Mouse (Mus musculus) heart, embryonic 16.5 days (tissue): ENCODE measurements around the gene Dld. TPM values are rescaled to one million over a fixed set of nuclear protein-coding genes. Genes with fewer than 3 reads are reported as not detected.

Experiments
- ATAC-seq: fragments of 200-750 bp; cut with Nextera tagmentation; replicated peaks from 2 replicates; pipeline ENCODE4 v1.8.0; 2017; ENCODE audit warnings: moderate number of reproducible peaks; ENCODE audit not compliant: insufficient read depth, low FRiP score; ENCODE audit errors: extremely low read depth
- H3K27ac ChIP-seq: fragments of 300-500 bp; sonication (generic); 2 replicates; pipeline ENCODE4 v1.5.1; 2014; ENCODE audit warnings: mild to moderate bottlenecking, low read length, control low read depth, moderate library complexity
- H3K27me3 ChIP-seq: fragments of 300-500 bp; sonication (generic); 2 replicates; pipeline ENCODE4 v1.6.1; 2014; ENCODE audit warnings: low read length, mixed read lengths; ENCODE audit not compliant: control insufficient read depth, insufficient read depth
- H3K36me3 ChIP-seq: fragments of 300-500 bp; sonication (generic); 2 replicates; pipeline ENCODE4 v1.6.1; 2014; ENCODE audit not compliant: control insufficient read depth, insufficient read depth
- H3K4me1 ChIP-seq: fragments of 300-500 bp; sonication (generic); 2 replicates; pipeline ENCODE4 v1.6.1; 2014; ENCODE audit warnings: low read length, mixed read lengths; ENCODE audit not compliant: control insufficient read depth, insufficient read depth
- H3K4me2 ChIP-seq: fragments of 300-500 bp; sonication (generic); 2 replicates; pipeline ENCODE4 v1.6.1; 2014; ENCODE audit warnings: low read depth, mild to moderate bottlenecking, control low read depth, low read length
- H3K4me3 ChIP-seq: fragments of 300-500 bp; sonication (generic); 2 replicates; pipeline ENCODE4 v1.5.1; 2014; ENCODE audit warnings: mild to moderate bottlenecking, control low read depth, low read length
- H3K9ac ChIP-seq: fragments of 300-500 bp; sonication (generic); 2 replicates; pipeline ENCODE4 v1.6.1; 2014; ENCODE audit warnings: low read length, control low read depth
- H3K9me3 ChIP-seq: fragments of 300-500 bp; sonication (generic); replicated peaks from 2 replicates; pipeline ENCODE4 v1.6.1; 2016; ENCODE audit warnings: low read length; ENCODE audit not compliant: control insufficient read depth
- WGBS: fragments of 180-500 bp; shearing (Covaris S2); extraction: QIAGEN DNeasy Blood & Tissue Kit; methylation state at CpG from one replicate; pipeline ENCODE4 v1.1.7; 2014; 5-methylcytosine and 5-hydroxymethylcytosine counted together
- polyA plus RNA-seq: library from polyadenylated mRNA; unstranded; fragments of >200 nt; fragmentation: Nextera tagmentation; extraction: Ambion mirVana; gene quantifications from 2 replicates; pipeline ENCODE4 v1.2.1, GENCODE M21; 2015

Gene Dld
- polyA plus RNA-seq, 1 experiment from 2014 or later = 263 TPM

DNA sequence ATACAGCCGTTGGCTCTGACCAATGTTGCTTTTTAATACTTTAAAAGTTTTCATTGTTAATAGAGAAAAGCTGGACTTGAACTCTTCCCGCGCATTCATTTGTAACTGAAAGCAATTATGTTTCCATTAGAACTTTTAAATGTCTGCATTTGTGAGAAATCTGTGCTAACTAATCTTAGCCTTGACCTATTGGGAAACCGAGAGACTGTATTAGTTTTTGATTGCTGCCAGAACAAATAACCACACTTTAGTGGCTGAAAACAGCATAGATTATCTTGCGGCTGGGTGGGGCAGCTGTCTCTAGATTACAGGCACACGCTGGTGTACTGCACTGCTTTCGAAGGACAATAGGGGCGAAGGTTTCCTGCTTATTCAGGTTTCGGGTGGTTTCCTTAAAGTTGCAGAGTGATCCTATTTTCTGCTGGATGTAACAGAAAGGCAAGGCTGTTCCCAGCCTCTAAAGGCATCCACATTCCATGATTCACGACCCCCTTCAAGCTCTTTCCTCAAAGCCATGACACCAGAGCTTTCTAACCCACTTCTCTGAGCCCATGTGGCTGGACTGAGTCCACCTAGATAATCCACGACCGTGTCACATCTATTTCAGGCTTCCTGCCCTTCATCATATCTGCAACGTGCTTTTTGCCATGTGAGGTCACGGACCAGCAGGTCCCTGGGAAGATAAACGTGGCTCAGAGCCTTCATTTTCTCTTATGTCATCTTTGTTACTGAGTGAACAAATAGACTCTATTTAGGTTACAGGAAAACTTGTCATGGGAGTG is 57.7 kb downstream of the Dld start:
- H3K27ac ChIP-seq = peak overlapping the region; percentile 94
- 27% methylated on average over 15 of the region's 15 CpGs for WGBS

DNA sequence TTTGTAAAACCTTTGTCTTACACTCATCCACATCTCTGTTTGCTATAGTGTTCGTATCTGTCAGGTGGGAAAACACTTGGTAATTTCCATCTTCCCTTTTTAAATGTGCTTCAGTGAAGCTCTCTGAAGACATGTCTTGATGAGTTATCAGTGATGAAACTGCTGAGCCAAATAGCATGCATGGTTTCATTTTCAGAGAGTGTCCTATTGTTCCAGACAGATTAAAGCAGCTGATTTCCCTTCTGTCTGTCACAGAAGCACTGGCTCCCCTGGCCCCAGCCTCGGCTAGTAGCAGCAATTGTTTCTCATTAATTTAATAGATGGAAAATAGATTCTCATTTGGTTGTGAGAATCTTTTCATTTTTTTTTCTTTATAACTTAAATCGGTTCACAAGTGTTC is 60.3 kb downstream of the Dld start:
- no peak for ATAC-seq
- no peak overlapping the region for H3K4me3 ChIP-seq
- peaks cover 41% of the 10 kb centered on the region for H3K4me1 ChIP-seq
- no peaks in the 10 kb centered on the region; the same call in 1 of the 2 replicates for H3K9me3 ChIP-seq
- peaks cover 55% of the 10 kb centered on the region for H3K36me3 ChIP-seq
- no peak overlapping the region for H3K4me2 ChIP-seq
- H3K27me3 ChIP-seq = no peaks in the 10 kb centered on the region
- H3K9ac ChIP-seq = no peak overlapping the region
- no peak overlapping the region for H3K27ac ChIP-seq
- 74% methylated on average over 3 of the region's 3 CpGs for WGBS

More for the DNA sequence above, 57.7 kb downstream of the Dld start:
- H3K9me3 ChIP-seq = no peaks in the 10 kb centered on the region; the same call in 1 of the 2 replicates
- peak overlapping the region; percentile 36; the same call in 1 of the 2 replicates for H3K9ac ChIP-seq
- H3K4me3 ChIP-seq = no peak overlapping the region
- peaks cover 48% of the 10 kb centered on the region for H3K4me1 ChIP-seq
- H3K36me3 ChIP-seq = peaks cover 39% of the 10 kb centered on the region
- H3K4me2 ChIP-seq = peak overlapping the region; percentile 24
- peak; percentile 81 for ATAC-seq
- H3K27me3 ChIP-seq = no peaks in the 10 kb centered on the region

DNA sequence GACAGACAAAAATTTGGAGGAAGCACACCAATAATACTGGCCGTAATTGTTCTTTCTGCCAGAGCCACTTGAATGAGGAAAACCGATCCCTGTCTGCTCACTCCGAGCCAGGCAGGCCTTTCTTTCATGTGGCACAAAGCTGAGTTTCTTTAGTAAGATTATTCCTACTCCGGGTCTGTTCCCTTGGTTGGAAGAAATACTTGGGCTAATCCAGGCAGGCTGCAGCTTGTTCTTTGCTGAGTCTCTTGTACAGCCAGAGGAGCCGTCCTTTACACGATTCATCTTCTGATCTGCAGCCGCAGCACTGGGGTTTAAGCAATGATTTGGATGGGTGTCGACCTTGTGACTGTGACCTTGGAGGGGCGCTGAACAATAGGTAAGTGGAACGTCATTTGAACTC is 62.2 kb downstream of the Dld start:
- no peak for ATAC-seq
- WGBS = 94% methylated on average over 10 of the region's 10 CpGs

DNA sequence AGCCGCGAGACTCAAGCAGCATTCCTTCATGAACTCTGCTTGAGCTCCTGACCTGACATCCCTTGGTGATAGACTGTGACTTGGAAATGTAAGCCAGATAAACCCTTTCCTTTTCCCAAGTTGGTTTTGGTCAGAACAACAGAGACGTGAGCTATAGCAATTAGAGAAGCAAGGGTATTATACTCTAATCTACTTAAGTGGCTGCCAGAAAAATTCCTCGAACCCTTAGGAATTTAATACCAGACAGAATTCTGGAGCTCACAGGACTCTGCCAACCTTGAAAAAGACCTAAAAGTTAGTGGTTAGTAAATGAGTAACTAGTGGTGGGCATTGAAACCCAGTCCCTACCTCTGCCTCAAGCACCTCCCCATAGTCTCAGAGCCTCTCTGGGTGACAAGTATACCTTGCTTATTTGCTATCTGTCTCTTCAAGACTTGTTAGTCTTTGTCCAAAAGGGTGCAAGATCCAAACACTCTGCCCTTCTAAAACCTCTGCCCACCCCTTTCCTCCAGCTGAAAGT is 67.6 kb downstream of the Dld start:
- Histone ChIP-seq H3K4me3 (no peak overlapping the region), H3K9me3 (no peaks in the 10 kb centered on the region), H3K4me1 (peaks cover 19% of the 10 kb centered on the region), H3K27me3 (no peaks in the 10 kb centered on the region), H3K27ac (no peak overlapping the region), H3K4me2 (no peak overlapping the region), H3K9ac (no peak overlapping the region), H3K36me3 (peaks cover 68% of the 10 kb centered on the region)
- no peak for ATAC-seq
- 66% methylated on average over 4 of the region's 4 CpGs for WGBS

More for the DNA sequence above, 62.2 kb downstream of the Dld start:
- H3K4me3 ChIP-seq = no peak overlapping the region
- H3K27ac ChIP-seq = no peak overlapping the region
- H3K9me3 ChIP-seq = no peaks in the 10 kb centered on the region; the same call in 1 of the 2 replicates
- no peaks in the 10 kb centered on the region for H3K27me3 ChIP-seq
- H3K9ac ChIP-seq = no peak overlapping the region
- H3K4me2 ChIP-seq = no peak overlapping the region
- H3K36me3 ChIP-seq = peaks cover 68% of the 10 kb centered on the region
- peaks cover 23% of the 10 kb centered on the region for H3K4me1 ChIP-seq

DNA sequence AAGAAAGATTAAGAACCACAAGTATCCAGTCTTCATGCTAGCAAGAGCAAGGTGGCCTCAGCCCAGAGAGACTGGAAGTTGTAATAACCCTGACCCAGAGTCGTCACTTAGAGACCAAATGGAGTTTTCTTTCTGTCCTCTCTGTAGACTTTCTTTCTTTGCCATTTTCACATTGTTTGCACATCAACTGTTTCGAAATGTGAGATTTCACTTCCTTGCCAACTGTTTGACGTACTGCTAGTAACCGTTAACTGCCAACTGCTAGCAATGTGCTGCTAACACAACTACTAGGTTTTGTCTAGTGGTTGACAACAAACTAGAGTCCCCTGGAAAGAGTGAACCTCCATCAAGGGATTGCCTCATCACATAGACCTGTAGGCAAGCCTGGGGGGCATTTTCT is 68.1 kb downstream of the Dld start:
- Histone ChIP-seq H3K27me3 (no peaks in the 10 kb centered on the region), H3K9me3 (no peaks in the 10 kb centered on the region), H3K27ac (no peak overlapping the region), H3K4me1 (peaks cover 24% of the 10 kb centered on the region), H3K36me3 (peaks cover 68% of the 10 kb centered on the region), H3K4me3 (no peak overlapping the region), H3K9ac (no peak overlapping the region), H3K4me2 (no peak overlapping the region)
- 77% methylated on average over 4 of the region's 4 CpGs for WGBS
- ATAC-seq = no peak

DNA sequence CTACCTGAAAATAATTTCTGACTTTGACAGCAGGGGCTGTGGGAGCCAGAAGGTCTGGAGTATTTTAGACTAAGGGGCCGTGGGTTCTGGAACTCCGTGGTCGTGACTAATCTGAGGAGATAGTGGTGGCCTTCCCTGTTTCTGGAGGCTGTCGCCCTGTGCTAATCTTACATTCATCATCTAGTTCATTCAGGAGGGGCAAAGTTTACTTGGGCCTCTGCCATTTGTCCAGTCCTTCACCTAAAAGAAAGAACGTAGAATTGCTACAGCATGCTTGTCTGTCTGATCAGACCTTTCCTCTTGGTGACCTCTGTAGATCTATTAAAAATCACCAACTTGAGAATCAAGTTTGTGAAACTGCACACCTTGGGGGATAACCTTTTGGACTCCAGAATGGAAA is 69.0 kb downstream of the Dld start:
- no peak for ATAC-seq
- Histone ChIP-seq H3K4me1 (peaks cover 27% of the 10 kb centered on the region), H3K9ac (no peak overlapping the region)

More for the DNA sequence above, 69.0 kb downstream of the Dld start:
- no peaks in the 10 kb centered on the region for H3K27me3 ChIP-seq
- no peak overlapping the region for H3K4me2 ChIP-seq
- H3K36me3 ChIP-seq = peaks cover 65% of the 10 kb centered on the region
- H3K4me3 ChIP-seq = no peak overlapping the region
- no peak overlapping the region for H3K27ac ChIP-seq
- 51% methylated on average over 5 of the region's 5 CpGs for WGBS
- H3K9me3 ChIP-seq = no peaks in the 10 kb centered on the region

Other genes starting within 250 kb of the Dld start
- not detected in 2 replicates for gene Gm6993, start 110.7 kb downstream of the Dld start, polyA plus RNA-seq
- 92.1 and 113 TPM in 2 replicates for gene Lamb1, start 86.2 kb downstream of the Dld start, polyA plus RNA-seq
- gene Slc26a3, start 39.4 kb upstream of the Dld start, polyA plus RNA-seq = 0.21 and 0.33 TPM in 2 replicates
- gene Cbll1, start 148.2 kb upstream of the Dld start, polyA plus RNA-seq = 8.4 and 9.4 TPM in 2 replicates
- 0.27 and 0.88 TPM in 2 replicates for gene Slc26a4, start 208.5 kb upstream of the Dld start, polyA plus RNA-seq